In genomic region chr4:137739151-137739923, GRCm38 (mm10) we compare ENCODE assay signal across 9 mouse cellular contexts. TPM values are rescaled to one million over a fixed set of nuclear protein-coding genes. Genes with fewer than 3 reads are reported as not detected.
DNase-seq lines count a peak whose midpoint lies in the region; ATAC-seq and TF ChIP-seq lines count a peak whose summit lies in the region.
"Had no signal": no experiment of that assay in that cellular context is flagged by ENCODE, and none has a peak within 500 bp of the region (broad histone marks: within the 10 kb centered on the region; RNA-seq: fewer than 3 reads in every experiment).

No protein-coding gene starts in this region.

- no peaks in the 10 kb centered on the region for H3K9me3 ChIP-seq in forebrain, postnatal 0 days (ENCODE audit: low read length)
- no peaks in the 10 kb centered on the region for H3K9me3 ChIP-seq in midbrain, embryonic 15.5 days

- H3K4me3 ChIP-seq in gastrocnemius, adult 2 months: no peak overlapping the region
- H3K4me3 ChIP-seq in forebrain, postnatal 0 days (ENCODE audit: low read depth, low read length): no peak overlapping the region
- H3K4me3 ChIP-seq in midbrain, embryonic 15.5 days: 0 out of 2 replicates have a peak overlapping the region, but pooled peaks have one; percentile 13

- TF ChIP-seq CTCF in gastrocnemius, adult 2 months (IDR thresholded peaks at IDR 0.05): no peak
- no peak for TF ChIP-seq CTCF in forebrain, postnatal 0 days (IDR thresholded peaks at IDR 0.05; ENCODE audit: low read depth)

- no peak overlapping the region for H3K27ac ChIP-seq in gastrocnemius, adult 2 months
- H3K27ac ChIP-seq in forebrain, postnatal 0 days (ENCODE audit: low read depth, low read length): no peak overlapping the region
- 0 out of 2 replicates have a peak overlapping the region, but pooled peaks have one; percentile 2 for H3K27ac ChIP-seq in midbrain, embryonic 15.5 days

- H3K4me2 ChIP-seq in forebrain, postnatal 0 days (ENCODE audit: low read depth): peak overlapping the region; percentile 35
- H3K4me2 ChIP-seq in midbrain, embryonic 15.5 days: peak overlapping the region; percentile 45

- no peaks in the 10 kb centered on the region for H3K4me1 ChIP-seq in forebrain, postnatal 0 days (ENCODE audit: insufficient read depth)
- H3K4me1 ChIP-seq in midbrain, embryonic 15.5 days: peaks cover 10% of the 10 kb centered on the region

- no peak overlapping the region for H3K9ac ChIP-seq in forebrain, postnatal 0 days
- H3K9ac ChIP-seq in midbrain, embryonic 15.5 days: no peak overlapping the region

- intact Hi-C loops in gastrocnemius, adult 2 months (cut with DNase I): no loop called here
- intact Hi-C loops in left cerebral cortex, postnatal 4 days (cut with DNase I): loop anchor here (10.0 kb wide), 1 partner anchor 215 kb away; no protein-coding TSS in a partner anchor

- peak; percentile 85 for ATAC-seq in forebrain, postnatal 0 days
- peak; percentile 77 for ATAC-seq in midbrain, embryonic 15.5 days (replicated peaks)
- ATAC-seq: Patski had no signal

- H3K27me3 ChIP-seq in forebrain, postnatal 0 days (ENCODE audit: insufficient read depth, low read length): no peaks in the 10 kb centered on the region
- H3K27me3 ChIP-seq in midbrain, embryonic 15.5 days (replicated peaks): no peaks in the 10 kb centered on the region
- H3K27me3 ChIP-seq: Patski had no signal

- peak; percentile 48 for DNase-seq in gastrocnemius, adult 18-20 months (ENCODE audit: low spot score)
- DNase-seq in gastrocnemius, adult 2 months: no peak
- DNase-seq in MN1 (ENCODE audit: low spot score): peak; percentile 70
- DNase-seq in forebrain, postnatal 0 days: peak; percentile 79
- peak; percentile 54 to 64 for DNase-seq in kidney, postnatal 4 days
- no peak for DNase-seq in left cerebral cortex, postnatal 4 days
- no peak for DNase-seq in T-cell, adult 2 months (ENCODE audit: low spot score)

- no peaks in the 10 kb centered on the region for H3K36me3 ChIP-seq in forebrain, postnatal 0 days (ENCODE audit: insufficient read depth)
- H3K36me3 ChIP-seq in midbrain, embryonic 15.5 days (replicated peaks): no peaks in the 10 kb centered on the region

- WGBS in forebrain, postnatal 0 days: 48% methylated on average over 9 of the region's 9 CpGs
- 50% methylated on average over 9 of the region's 9 CpGs for WGBS in midbrain, embryonic 15.5 days

RNA-seq across cellular contexts. Expression of gene Alpl, which starts 56.8 kb away (rescaled TPM):
- 10 to 100 TPM; 22.5 to 22.9 TPM for total RNA-seq in gastrocnemius, adult 18-20 months (2021)
- total RNA-seq in gastrocnemius, adult 2 months (2021): 10 to 100 TPM; 10.3 to 42.2 TPM
- 10.1 and 11.2 TPM in 2 replicates for total RNA-seq in forebrain, postnatal 0 days (2014; rRNA removed)
- 8.2 and 10.1 TPM in 2 replicates for polyA plus RNA-seq in forebrain, postnatal 0 days (2015; fragmentation: Nextera tagmentation; extraction: Ambion mirVana)
- polyA plus RNA-seq in midbrain, embryonic 15.5 days (2015; fragmentation: Nextera tagmentation; extraction: Ambion mirVana): 8.8 and 9.6 TPM in 2 replicates
- 1 to 10 TPM; 6.6 to 9.3 TPM for total RNA-seq in left cerebral cortex, postnatal 4 days (2021)

Comparison
In these comparisons a context has a peak if more than half of its experiments do, and no peak if none do; other contexts are left out.
1. DNase-seq: peak in gastrocnemius, adult 18-20 months (single experiment), MN1 (single experiment), forebrain, postnatal 0 days (single experiment) and kidney, postnatal 4 days (2 of 2); none in gastrocnemius, adult 2 months (single experiment), left cerebral cortex, postnatal 4 days (single experiment) and T-cell, adult 2 months (single experiment).